Mouse (Mus musculus) neural tube, embryonic 11.5 days (tissue): ENCODE data around the gene 4930595D18Rik. TPM values are rescaled to one million over a fixed set of nuclear protein-coding genes. Genes with fewer than 3 reads are reported as not detected.

Experiments used
- ATAC-seq: fragments of 200-750 bp; cut with Nextera tagmentation; 2 replicates; pipeline ENCODE4 v1.8.0; 2017; ENCODE audit warnings: moderate number of reproducible peaks, mild to moderate bottlenecking, moderate TSS enrichment, moderate library complexity; ENCODE audit not compliant: insufficient read depth, low FRiP score, low TSS enrichment
- DNase-seq: peaks from one replicate; pipeline ENCODE4 v3.0.0-alpha.2; 2015; ENCODE audit warnings: low spot score
- H3K27ac ChIP-seq: fragments of 300-500 bp; sonication (generic); 2 replicates; pipeline ENCODE4 v1.5.1; 2014; ENCODE audit warnings: low read depth, mild to moderate bottlenecking, low read length
- H3K27me3 ChIP-seq: fragments of 300-500 bp; sonication (generic); 2 replicates; pipeline ENCODE4 v1.6.1; 2014; ENCODE audit warnings: mild to moderate bottlenecking, low read length, mixed read lengths; ENCODE audit not compliant: control insufficient read depth, insufficient read depth
- H3K36me3 ChIP-seq: fragments of 300-500 bp; sonication (generic); 2 replicates; pipeline ENCODE4 v1.6.1; 2014; ENCODE audit warnings: mild to moderate bottlenecking, low read length, moderate library complexity, mixed read lengths; ENCODE audit not compliant: control insufficient read depth, insufficient read depth
- H3K4me1 ChIP-seq: fragments of 300-500 bp; sonication (generic); 2 replicates; pipeline ENCODE4 v1.6.1; 2014; ENCODE audit warnings: low read length, mixed read lengths; ENCODE audit not compliant: control insufficient read depth, insufficient read depth
- H3K4me2 ChIP-seq: fragments of 300-500 bp; sonication (generic); 2 replicates; pipeline ENCODE4 v1.6.1; 2014; ENCODE audit warnings: low read depth, mild to moderate bottlenecking, moderate library complexity
- H3K4me3 ChIP-seq: fragments of 300-500 bp; sonication (generic); 2 replicates; pipeline ENCODE4 v1.5.1; 2014; ENCODE audit warnings: low read depth, low read length
- H3K9ac ChIP-seq: fragments of 300-500 bp; sonication (generic); 2 replicates; pipeline ENCODE4 v1.6.1; 2014; ENCODE audit warnings: mild to moderate bottlenecking, low read length
- H3K9me3 ChIP-seq: fragments of 300-500 bp; sonication (generic); 2 replicates; pipeline ENCODE4 v1.6.1; 2016; ENCODE audit warnings: low read length; ENCODE audit not compliant: control insufficient read depth
- WGBS: fragments of 180-500 bp; shearing (Covaris S2); extraction: QIAGEN DNeasy Blood & Tissue Kit; methylation state at CpG from one replicate; pipeline ENCODE4 v1.1.7; 2014; 5-methylcytosine and 5-hydroxymethylcytosine counted together
- polyA plus RNA-seq: library from polyadenylated mRNA; unstranded; fragments of >200 nt; fragmentation: Nextera tagmentation; extraction: Ambion mirVana; gene quantifications from 2 replicates; pipeline ENCODE4 v1.2.1, GENCODE M21; 2014

Gene 4930595D18Rik
- polyA plus RNA-seq, 1 experiment from 2014 or later = not detected

DNA sequence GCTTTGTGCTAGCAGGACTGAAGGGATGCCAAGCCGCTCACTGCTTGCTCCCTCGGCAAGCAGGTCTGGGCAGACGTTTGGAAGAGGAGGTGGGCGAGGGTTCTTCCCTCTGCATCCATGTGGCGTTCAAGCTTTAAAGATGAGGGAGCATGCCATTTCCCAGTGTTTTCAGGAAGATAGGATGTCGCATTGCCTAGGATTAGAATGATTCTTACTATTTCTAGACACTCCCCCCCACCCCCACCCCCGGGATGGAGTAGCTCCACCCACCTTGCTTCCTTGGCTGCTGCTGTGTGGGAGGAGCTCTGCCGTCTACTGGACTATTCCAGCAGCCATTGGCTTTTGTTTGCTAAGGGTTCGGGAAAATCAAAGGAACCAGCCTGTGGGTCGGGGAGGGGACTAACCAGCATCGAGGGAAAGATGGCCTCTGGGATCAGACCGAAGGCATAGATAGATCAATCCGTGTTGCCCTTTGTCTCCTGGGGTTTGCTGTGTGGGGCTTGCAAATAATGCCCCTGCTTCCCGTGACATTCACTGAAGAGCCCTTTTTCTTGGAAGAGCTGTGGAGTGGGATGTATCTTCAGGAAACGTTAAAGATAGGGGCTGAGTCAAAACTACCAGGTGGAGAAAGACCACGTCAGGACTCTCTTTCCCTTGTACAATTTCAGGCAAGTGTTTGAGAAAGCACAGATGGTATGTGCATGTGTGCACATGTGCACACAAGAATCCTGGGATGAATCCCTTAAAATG, 21.8 kb downstream of the 4930595D18Rik start:
- Histone ChIP-seq H3K36me3 (no peaks in the 10 kb centered on the region), H3K27ac (peak overlapping the region; percentile 58; the same call in 1 of the 2 replicates), H3K9ac (peak overlapping the region; percentile 38), H3K4me1 (peaks cover 13% of the 10 kb centered on the region), H3K4me2 (peak overlapping the region; percentile 34), H3K9me3 (no peaks in the 10 kb centered on the region), H3K4me3 (no peak overlapping the region), H3K27me3 (no peaks in the 10 kb centered on the region)
- WGBS = 11% methylated on average over 16 of the region's 16 CpGs
- DNase-seq = peak; percentile 70
- ATAC-seq = no peak

DNA sequence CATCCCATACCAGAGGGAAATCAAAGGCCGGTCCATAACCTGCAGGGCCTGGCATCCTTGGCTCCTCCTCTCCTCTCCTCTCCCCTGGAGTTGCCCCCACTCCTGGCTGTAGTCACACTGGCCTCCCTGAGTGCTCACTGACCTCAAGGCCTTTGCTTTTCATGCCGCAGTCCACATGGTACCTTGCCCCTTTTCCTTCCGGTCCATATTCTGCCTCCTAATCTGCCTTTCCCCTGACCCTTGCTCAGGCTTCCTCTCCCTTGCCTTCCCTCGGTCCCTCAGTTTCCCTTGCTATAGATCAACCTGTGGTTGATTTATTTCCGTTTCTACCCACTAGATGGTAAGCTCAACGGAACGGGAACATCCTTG, 22.4 kb downstream of the 4930595D18Rik start:
- WGBS = 31% methylated on average over 7 of the region's 7 CpGs
- Histone ChIP-seq H3K36me3 (no peaks in the 10 kb centered on the region), H3K9ac (no peak overlapping the region), H3K9me3 (no peaks in the 10 kb centered on the region), H3K27ac (no peak overlapping the region), H3K27me3 (no peaks in the 10 kb centered on the region), H3K4me1 (peaks cover 13% of the 10 kb centered on the region), H3K4me2 (peak overlapping the region; percentile 34; the same call in 1 of the 2 replicates), H3K4me3 (no peak overlapping the region)
- ATAC-seq = no peak
- no peak for DNase-seq

DNA sequence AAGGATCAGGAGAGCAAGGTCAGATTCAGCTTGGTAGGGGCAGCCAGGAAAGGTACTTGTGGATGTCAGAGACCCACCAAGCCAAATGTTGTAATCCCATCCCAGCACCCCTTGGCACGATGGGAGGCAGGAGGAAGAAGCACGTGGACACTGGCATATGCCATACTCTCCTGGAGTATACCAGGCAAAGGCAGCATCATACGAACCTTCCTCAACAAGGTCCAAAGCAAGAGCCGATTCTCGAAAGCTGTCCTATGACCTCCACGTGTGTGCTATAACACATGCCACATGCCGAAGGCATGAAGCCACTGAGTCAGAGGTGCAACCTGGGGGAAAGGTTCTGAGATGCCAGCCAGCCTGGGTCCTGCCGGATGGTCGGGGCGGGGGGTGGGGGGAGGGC, 23.4 kb downstream of the 4930595D18Rik start:
- Histone ChIP-seq H3K27me3 (no peaks in the 10 kb centered on the region), H3K36me3 (no peaks in the 10 kb centered on the region), H3K4me2 (no peak overlapping the region), H3K9me3 (no peaks in the 10 kb centered on the region), H3K4me3 (no peak overlapping the region), H3K27ac (no peak overlapping the region), H3K4me1 (peaks cover 13% of the 10 kb centered on the region), H3K9ac (no peak overlapping the region)
- 93% methylated on average over 10 of the region's 10 CpGs for WGBS
- DNase-seq = no peak
- ATAC-seq = no peak

DNA sequence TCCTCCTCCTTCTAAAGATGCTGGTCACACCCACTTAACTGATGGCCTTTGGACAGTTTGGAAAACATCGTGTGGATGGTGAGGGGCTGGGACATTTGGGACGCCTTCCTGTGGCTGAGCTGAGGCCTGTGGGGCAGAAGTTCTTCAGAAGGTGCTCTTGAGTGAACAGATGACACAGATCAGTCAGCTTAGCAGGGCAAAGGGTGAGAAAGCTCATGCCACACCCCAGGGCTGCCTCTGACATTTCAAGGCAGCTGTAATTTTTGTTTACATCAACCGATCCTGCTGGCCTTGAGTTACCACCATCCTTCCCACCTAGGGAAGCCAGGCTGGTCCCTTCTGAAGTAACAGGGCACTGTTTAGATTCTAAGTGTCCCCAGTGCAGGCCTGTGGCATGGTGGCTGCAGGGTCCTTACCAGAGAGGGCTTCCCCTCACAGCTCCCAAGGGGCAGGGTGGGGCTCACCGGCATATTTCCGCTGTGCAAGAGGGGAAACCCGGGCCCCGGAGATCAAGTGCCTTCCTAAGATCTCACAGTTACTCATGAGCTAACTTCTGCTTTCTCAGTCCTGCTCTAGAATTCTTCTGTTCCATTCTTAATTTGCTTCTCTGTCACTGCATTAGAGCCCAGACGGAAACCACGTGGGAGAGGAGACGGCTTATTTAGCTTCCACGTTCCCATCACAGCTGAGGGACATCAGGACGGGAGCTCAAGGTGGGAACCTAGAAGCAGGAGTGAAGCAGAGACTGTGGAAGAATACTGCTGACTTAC, 24.4 kb downstream of the 4930595D18Rik start:
- H3K4me1 ChIP-seq = peaks cover 10% of the 10 kb centered on the region
- DNase-seq (no peak), ATAC-seq (no peak)
- 72% methylated on average over 12 of the region's 12 CpGs for WGBS
- H3K27ac ChIP-seq = 0 out of 2 replicates have a peak overlapping the region, but pooled peaks have one; percentile 20
- no peak overlapping the region for H3K9ac ChIP-seq
- H3K9me3 ChIP-seq = no peaks in the 10 kb centered on the region
- no peaks in the 10 kb centered on the region for H3K27me3 ChIP-seq
- no peaks in the 10 kb centered on the region for H3K36me3 ChIP-seq
- no peak overlapping the region for H3K4me3 ChIP-seq
- H3K4me2 ChIP-seq = no peak overlapping the region

- Histone ChIP-seq H3K4me2 (no peak overlapping the region), H3K27ac (no peak overlapping the region), H3K4me1 (no peaks in the 10 kb centered on the region), H3K4me3 (no peak overlapping the region), H3K36me3 (no peaks in the 10 kb centered on the region), H3K9me3 (no peaks in the 10 kb centered on the region), H3K27me3 (no peaks in the 10 kb centered on the region), H3K9ac (no peak overlapping the region)
- ATAC-seq (no peak), DNase-seq (no peak)
- 100% methylated on average over 1 of the region's 1 CpGs for WGBS
Observed at GRCm38 (mm10) chr12:111155756-111156155, 28.5 kb downstream of the 4930595D18Rik start.

GRCm38 (mm10) chr12:111154641-111155040, 29.6 kb downstream of the 4930595D18Rik start:
- H3K9ac ChIP-seq = no peak overlapping the region
- H3K4me1 ChIP-seq = no peaks in the 10 kb centered on the region
- H3K4me3 ChIP-seq = no peak overlapping the region
- ATAC-seq (no peak), DNase-seq (no peak)
- H3K4me2 ChIP-seq = no peak overlapping the region
- H3K36me3 ChIP-seq = no peaks in the 10 kb centered on the region
- H3K27me3 ChIP-seq = no peaks in the 10 kb centered on the region
- no peak overlapping the region for H3K27ac ChIP-seq
- H3K9me3 ChIP-seq = no peaks in the 10 kb centered on the region
- 88% methylated on average over 6 of the region's 6 CpGs for WGBS

GRCm38 (mm10) chr12:111153946-111154345, 30.3 kb downstream of the 4930595D18Rik start:
- WGBS = 51% methylated on average over 5 of the region's 5 CpGs
- DNase-seq (no peak), ATAC-seq (no peak)
- H3K4me3 ChIP-seq = no peak overlapping the region
- no peaks in the 10 kb centered on the region for H3K27me3 ChIP-seq
- H3K4me2 ChIP-seq = no peak overlapping the region
- H3K27ac ChIP-seq = no peak overlapping the region
- no peak overlapping the region for H3K9ac ChIP-seq
- H3K4me1 ChIP-seq = no peaks in the 10 kb centered on the region
- H3K9me3 ChIP-seq = no peaks in the 10 kb centered on the region
- H3K36me3 ChIP-seq = no peaks in the 10 kb centered on the region

DNA sequence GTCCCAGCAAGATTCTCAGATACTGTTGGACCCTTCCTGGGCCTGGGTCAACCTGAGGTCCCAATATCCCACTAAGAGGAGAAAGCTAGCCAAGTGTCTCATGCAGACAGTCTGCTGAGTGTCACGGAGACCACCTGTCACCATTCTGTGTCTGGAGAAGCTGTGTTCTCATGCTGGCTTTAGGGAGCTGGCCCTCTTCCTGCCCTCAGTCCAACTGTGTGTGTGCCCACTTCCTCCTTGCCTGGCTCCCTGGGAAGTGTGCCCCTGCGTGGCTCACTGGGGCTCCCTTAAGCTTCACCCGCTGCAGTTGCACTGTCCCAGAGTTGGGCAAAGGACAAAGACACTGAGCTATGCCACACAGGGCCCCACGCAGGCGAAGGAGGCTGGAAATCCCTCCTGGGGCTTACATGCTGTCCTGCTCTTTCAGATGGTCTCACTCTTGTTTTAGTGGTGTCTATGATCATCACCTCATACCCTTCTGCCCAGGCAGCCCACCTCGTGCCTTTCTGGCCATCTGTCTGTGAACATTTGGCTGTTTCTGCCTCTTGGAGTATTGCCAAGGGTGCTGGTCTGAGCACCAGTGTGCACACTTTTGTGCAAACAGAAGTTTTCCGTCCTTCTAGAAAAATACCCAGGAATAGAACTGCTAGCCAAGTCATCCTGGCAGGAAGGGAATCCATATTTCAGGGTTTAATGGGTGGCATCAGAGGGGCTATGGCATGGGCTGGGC, 31.1 kb downstream of the 4930595D18Rik start:
- no peaks in the 10 kb centered on the region for H3K9me3 ChIP-seq
- no peak overlapping the region for H3K4me3 ChIP-seq
- no peaks in the 10 kb centered on the region for H3K4me1 ChIP-seq
- ATAC-seq = no peak
- H3K27me3 ChIP-seq = no peaks in the 10 kb centered on the region
- no peak overlapping the region for H3K9ac ChIP-seq
- no peak overlapping the region for H3K27ac ChIP-seq
- no peak overlapping the region for H3K4me2 ChIP-seq
- no peak for DNase-seq
- H3K36me3 ChIP-seq = no peaks in the 10 kb centered on the region
- WGBS = 70% methylated on average over 7 of the region's 7 CpGs
